Mouse (Mus musculus) layer of hippocampus, adult 18-20 months (tissue): Measurements from ENCODE around the gene Efhd1. TPM values are rescaled to one million over a fixed set of nuclear protein-coding genes. Genes with fewer than 3 reads are reported as not detected.

Experiments
- DNase-seq, 2 experiments: peaks; one replicate each; pipeline ENCODE4 v3.0.0; 2022; ENCODE audit warnings: low spot score in 2 of 2
- long read RNA-seq: library from polyadenylated mRNA; stranded (forward); transcript quantifications from one replicate; pipeline ENCODE4 v2.0.0, GENCODE M21; 2021
- total RNA-seq, 2 experiments: library from RNA; stranded (reverse); gene quantifications; 2 replicates each; pipeline ENCODE4 v1.2.3; 2021

The Efhd1 gene
- 10 to 100 TPM; 19.1 to 20.0 TPM for total RNA-seq
- long read RNA-seq, transcript Efhd1-201 (4 exons, 1,854 nt), result major isoform, 9 of 13 reads
- long read RNA-seq, partial matches to known transcripts, result 0 of 13 reads
- long read RNA-seq, other reads (novel, unspliced or antisense), result 2 of 13 reads

DNA sequence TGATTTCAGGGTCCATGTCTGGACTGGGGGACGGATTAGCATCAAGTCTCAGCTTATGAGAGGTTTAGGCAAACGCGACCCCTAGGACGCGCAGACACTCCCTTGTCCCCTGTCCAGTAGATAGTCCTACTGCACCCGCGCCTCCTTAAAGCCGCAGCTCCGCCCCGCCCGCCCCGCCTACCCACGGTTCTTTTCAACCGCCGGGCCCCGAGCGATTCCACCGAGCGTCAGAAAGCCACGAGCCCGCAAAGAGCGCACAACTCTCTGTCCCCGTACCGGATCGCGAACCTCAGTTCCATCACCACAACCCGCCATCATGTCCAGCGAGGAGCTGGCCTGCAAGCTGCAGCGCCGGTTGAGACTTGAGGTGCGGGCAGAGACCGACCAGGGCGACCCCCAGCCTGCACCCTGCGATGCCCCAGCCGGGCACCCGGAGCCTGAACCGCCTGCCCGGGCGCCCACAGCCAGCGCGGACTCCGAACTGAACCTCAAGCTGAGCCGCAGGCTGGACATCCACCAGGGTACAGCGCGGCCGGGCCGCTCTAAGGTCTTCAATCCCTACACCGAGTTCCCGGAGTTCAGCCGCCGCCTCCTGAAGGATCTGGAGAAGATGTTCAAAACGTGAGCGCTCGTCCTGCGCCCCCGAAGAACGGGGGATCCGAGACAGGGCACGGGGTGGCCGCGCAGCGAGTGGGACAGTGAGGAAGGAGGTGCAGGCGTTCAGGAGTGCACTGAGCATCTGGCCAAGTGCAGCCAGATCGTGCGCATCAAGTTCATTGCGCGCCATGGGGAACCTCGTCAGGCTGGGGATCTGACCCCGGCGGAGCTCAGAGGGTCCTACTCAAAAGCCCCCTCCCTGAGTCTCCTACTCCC, at the start of gene Efhd1:
Gene Efhd1 (plus strand): TSS at position 230 of the 873 bp plus-strand sequence.
- no peak for DNase-seq

- no peak for DNase-seq
These were observed 49.4 kb upstream of the Efhd1 start for GRCm38 (mm10) chr1:87214748-87215147.

DNA sequence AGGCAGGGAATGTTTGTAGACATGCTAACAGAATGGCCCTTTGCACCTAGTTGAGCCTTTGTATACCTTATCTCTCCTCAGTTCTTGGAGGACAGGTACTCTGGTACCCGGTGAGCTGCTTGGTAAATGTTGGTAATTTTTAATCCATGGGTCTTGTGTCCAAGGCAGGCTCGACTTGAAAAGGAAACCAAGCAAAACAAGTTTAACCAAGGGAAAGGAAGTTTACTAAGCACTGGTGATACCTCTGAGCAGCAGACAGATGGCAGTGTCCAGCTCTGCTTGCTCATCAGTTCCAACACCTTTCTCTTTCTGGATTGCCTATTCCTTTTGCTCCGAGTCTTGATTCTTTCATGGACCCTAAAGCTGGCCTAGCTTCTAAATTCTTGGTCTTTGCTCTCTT, 46.2 kb upstream of the Efhd1 start:
- no peak for DNase-seq

- no peak for DNase-seq
These were observed 38.4 kb upstream of the Efhd1 start for GRCm38 (mm10) chr1:87225739-87226138.

GRCm38 (mm10) chr1:87226409-87227159, 37.6 kb upstream of the Efhd1 start:
- DNase-seq, result no peak

- DNase-seq, result no peak
These were observed 37.0 kb upstream of the Efhd1 start for GRCm38 (mm10) chr1:87227160-87227550.

- no peak for DNase-seq
These were observed 33.6 kb upstream of the Efhd1 start for GRCm38 (mm10) chr1:87230606-87231005.

DNA sequence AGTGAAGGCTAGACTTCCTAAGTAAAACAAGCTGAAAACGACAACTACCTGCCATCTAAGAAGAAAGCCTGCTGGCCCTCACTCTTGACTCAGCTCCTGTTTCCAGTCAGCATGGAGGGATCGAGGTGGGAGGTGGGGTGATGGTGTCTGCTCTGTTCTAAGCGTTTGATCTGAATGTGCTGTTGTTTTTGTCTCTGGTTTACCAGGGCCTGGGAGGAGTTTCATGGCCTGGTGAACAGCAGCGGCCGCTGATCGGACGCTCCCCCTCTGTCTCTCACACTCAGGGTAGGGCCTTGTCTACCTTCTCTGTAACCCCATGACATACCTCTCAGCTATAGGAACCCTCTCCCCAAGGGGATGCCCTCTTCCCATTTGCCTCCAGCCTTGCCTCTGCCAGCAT, 32.0 kb upstream of the Efhd1 start:
- no peak for DNase-seq

DNA sequence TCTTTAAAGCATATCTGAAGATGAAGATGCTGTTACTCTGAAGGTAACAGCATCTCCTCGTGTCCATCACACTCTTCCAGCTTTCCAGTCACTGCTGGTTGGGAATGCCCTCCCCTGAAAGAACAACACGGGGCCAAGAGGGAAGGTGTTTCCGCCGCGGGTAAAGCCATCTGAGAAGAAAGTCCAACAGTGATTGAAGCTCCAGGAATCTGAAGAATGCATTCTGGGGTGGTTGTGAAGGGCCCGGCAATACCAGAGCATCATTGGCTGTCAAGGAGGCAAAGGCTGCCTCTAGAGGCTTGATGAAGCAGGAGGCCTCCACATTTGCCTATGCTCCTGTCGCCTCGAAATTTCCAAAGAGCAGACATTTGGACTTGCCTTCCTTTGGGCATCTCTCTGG, 25.1 kb upstream of the Efhd1 start:
- DNase-seq, result no peak

DNA sequence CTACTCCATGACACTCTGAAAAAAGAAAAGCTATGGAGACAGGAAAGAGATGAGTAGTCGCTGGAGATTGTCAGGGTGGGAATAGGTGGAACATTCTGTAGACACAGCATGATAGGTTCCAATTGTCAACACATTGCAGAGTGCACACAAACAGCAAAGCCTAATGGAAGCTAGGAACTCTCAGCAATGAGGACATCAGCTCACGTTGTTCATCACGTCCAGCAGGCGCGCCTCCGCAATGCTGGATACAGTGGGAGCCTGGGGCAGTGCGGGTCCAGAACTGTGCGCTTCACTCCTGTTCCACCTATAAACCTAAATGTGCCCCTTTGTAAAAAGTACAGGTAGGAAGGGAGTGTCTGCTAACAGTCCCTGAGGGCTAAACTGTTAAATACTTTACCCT, 21.1 kb upstream of the Efhd1 start:
- no peak for DNase-seq

GRCm38 (mm10) chr1:87245430-87245829, 18.7 kb upstream of the Efhd1 start:
- DNase-seq, result no peak

- peak; percentile 70 to 85 for DNase-seq
These were observed 18.0 kb upstream of the Efhd1 start for GRCm38 (mm10) chr1:87245929-87246815.

DNA sequence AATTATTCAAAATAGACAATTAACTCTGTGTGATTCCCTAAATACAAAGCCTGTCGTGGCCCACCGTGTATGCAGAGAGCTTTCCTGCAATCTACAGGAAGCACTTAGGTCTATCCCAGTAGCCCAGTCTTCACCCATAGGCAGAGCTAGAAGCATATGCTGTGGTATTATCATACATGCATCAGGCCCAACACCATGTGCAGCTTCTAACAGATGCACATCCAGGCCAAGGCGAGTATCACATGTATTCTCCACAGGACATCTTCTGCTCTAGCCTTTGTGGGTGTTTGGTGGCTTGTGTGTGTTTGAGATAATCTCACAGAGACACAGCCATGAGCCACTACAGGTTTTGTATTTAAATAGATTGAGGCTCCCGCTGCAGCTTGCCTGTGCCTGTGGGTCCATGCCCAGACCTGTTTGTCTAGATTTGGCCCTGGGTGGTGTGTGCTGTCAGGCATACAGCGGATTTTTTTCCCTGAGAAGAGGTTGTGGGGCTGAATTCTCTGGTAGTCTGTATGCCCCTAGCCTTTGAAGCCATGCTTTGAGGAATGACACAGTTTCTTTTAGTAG, 12.0 kb upstream of the Efhd1 start:
- DNase-seq, result no peak

DNA sequence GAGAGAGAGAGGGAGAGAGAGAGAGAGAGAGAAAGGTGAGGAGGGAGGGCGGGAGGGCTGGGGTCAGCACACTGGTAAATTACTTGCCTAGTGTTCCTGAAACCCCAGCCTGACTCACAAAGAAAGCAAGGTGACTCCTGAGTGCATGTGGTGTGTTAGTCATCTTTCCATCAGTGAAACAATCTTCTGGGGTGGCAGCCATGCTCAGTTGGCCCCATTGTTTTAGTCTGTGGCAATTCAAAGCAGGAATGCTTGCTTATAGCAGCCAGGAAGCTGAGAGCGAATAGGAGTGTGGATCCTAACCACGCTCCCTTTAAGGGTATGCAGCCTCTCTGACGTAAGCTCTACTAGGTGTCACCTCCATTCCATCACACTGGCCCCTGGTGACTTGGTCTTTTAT, 9.0 kb upstream of the Efhd1 start:
- DNase-seq, result no peak

DNA sequence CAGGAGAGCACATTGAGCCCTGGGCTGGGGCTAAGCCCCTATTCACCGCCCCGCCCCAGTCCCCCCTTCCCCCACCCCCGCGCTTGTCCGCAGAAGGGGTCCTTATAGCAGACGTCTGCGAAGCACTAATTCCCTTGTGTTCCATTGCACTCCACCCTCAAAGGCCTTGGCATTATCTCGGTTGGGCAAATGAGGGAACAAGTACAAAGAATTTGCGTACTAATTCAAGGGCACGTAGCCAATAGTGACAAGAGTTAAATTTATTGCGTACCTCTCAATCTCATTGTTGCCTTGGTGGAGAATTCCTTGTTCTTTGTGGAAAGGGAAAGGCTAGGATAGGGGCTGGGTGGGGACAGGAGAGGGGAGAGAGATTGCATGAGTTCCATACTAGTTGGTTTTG, 6.5 kb upstream of the Efhd1 start:
- no peak for DNase-seq

DNA sequence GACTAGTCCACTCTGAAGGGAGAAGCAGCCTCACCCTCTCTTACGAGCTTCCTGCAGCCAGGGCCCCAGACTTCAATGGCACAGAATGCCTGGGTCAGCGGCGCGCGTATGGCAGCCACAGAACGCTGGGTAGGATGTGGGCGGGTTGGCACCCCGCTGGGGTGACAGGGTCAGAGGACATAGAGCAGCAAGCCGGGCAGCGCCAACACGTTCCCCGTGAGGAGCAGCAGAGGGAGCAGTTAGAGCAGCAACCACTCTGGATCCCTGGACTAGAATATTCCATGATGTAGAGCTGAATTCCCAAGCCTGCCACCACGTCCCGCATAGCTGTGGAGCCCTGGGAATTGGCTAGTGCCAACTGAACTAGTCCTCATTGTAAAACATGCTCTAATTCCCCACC, 5.7 kb upstream of the Efhd1 start:
- DNase-seq, result peak in 1 of 2 experiments; percentile 22

DNA sequence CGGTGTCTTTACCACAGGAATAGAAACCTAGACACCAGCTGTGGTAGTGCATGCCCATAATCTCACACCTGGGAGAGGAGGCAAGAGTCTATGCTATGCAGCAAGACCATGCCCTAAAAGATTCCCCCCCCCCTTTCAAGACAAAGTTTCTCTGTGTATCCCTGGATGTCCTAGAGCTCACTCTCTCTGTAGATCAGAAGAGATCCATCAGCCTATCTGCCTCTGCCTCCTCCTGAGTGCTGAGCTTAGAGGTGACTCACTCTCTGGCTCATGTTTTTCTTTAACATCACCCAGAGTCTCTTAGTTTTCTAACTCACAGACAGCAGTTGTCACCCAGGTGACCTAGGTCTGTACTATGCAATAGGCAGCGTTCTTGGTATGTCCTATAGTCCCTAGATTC, 4.8 kb upstream of the Efhd1 start:
- DNase-seq, result no peak

DNA sequence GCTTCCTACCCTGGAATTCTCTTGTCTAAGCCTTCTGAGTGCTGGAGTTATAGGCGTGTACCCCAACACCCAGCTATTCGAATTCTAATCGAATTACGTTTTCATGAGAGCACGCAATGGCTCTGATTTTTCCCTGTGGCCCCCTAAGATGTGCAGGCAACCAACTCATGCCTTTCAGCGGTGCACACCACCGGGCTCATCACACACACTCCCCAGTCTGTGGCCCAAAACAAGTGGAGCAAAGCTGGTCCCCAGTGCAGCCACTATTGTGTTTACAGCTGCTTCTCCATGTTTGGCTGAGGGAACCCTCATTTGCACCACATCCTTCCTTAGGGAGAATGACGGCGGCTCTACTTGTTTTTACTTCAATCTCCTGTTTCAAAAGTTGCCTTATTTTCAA, 906 bp upstream of the Efhd1 start:
- DNase-seq, result no peak

- DNase-seq, result no peak
These were observed 398 bp upstream of the Efhd1 start for GRCm38 (mm10) chr1:87263796-87264133.

- DNase-seq, result no peak
These were observed 1.0 kb downstream of the Efhd1 start for GRCm38 (mm10) chr1:87265200-87265599.
